Mouse (Mus musculus): Measurements from ENCODE around the gene Reln.

Gene Reln

DNA sequence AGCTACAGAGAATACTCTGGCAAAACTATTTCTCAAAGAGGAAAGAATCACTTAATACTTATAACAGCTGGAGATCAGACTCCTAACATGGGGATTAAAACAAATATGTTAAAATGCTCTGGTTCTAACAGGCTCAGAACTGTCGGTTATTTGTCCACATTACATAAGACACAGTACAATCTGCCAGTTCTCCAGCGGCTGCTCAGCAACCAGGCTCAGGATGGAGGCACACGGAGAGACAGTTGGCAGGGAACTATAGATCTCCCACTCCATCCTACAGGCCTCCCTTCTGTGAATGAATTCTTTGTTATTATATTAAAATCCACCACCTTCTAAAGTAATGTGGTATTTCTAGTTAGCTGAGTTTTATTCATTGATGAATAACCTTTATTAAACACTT, 37.4 kb downstream of the Reln start:
- no peak for DNase-seq

GRCm38 (mm10) chr5:22303709-22304108, 40.8 kb downstream of the Reln start:
- no peak for DNase-seq

DNA sequence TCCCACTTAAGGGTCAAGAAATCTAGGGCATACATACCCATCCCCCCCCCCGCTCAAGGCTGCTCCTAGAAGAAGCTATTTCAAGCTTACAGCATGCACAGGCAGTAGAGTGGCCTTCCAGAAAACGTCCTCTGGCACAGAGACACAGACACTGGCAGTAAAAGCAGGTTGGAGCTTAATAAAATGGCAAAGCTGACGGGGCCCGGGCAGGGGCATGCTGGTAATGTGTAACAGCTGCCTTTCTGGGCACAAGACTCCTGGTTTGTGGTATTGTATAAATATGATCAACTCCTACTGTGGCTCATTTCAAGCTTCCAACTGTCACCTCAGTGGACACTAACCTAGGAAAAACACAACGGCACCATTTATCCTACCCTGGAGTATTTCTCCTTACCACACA, 42.2 kb downstream of the Reln start:
- no peak for DNase-seq

DNA sequence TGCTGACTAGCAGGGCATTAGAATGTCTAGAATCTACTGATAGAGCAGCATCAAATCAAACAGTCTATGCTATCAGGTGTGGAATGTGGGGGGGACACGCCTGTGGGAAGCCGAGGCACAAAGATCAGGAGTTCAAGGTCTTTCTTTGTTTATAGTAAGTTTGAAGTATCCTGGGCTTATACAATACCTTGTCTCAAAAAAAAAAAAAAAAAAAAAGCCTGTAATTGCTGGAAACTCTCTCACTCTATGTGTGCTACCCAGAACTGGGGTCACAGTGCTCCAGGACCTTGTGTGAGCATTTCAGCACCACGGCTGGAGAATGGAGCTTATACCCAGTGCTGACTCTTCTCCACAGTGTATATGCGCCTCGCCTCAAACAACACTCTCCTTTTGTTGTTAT, 43.7 kb downstream of the Reln start:
- no peak for DNase-seq

DNA sequence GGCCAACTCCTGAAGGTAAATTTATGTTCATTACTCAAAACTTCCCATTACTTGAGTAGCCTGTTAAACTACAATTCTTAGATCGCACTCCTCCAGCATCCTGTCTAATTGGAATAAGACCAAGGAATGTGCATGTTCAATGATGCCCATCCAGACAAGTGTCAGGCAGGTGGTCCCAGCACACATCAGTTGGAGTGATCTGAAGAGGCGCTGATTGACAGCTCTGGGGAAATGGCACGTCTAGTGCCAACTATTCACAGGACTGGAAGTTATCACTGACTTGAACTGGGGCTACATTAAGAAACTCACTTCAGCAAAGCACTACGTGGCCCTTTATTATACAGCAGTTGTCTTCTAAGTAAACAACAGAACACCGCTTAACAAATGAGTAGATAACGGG, 44.5 kb downstream of the Reln start:
- no peak for DNase-seq

- DNase-seq, result no peak
Measured at GRCm38 (mm10) chr5:22295161-22295560, 49.3 kb downstream of the Reln start.

DNA sequence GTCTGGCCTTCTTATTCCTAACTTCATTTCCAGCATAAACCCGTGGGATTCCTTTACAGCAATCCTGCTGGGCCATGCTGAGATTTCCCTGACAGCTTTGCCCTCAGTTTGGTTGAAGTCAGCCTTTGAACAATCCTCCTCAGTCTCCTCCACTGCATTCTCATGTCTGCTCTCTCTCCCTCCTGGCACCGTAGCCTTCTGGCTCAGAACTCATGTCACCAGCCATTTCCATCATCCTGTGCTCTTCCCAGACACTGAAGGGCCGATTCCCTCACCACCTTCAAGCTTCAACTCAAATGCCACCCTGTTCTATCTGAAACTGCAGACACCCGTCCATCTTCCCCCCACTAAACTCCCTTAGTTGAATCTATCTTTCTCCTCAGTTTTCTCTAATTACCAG, 53.1 kb downstream of the Reln start:
- DNase-seq, result no peak

DNA sequence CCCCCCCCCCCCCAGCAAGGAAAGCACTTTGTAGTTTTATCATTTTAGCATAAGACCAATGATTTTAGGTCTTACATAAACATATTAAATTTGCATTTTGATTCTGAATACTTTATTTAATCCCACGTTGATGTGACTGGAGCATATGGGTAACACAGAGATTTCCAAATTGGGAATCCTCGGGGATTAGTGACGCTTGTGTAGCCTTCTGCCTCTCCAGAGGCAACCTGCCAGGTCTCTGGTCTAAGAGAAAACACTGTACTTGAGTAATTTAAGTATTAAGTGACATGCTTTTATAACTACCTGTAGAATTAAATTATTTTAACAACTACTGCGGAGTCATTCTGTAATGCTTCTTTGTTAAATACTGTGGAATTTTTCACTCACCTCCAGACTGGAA, 59.1 kb downstream of the Reln start:
- no peak for DNase-seq

- no peak for DNase-seq
Measured at GRCm38 (mm10) chr5:22282141-22282665, 62.3 kb downstream of the Reln start.

DNA sequence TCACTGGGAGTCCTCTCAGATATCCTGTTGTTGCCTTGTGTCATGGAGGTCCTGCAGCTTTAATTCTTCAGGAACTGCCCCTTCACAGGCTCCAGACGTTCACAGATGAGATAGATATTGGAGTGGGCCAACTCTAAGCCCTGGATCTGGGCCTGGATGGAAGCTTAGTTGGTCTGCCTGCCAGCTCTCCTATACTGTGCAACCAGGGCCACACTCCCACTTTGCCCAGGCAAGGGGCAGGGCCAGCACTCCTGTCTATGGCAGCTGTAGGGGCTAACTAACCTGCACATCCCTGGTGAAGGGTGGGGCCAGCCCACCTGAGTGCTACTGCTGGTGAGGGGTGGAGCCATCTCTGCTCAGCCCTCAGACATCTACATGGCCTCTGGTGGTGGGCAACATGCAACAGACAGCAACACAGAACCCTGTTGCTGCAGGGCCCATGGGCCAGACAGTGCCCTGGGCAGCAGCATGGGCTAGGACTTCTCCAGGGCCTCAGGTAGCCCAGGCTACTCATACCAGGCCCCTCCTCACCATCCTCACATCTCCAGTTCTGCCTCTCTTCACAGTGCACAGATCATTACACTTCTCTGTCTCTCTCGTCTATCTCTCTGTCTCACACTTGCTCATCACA, 63.9 kb downstream of the Reln start:
- DNase-seq, result no peak

DNA sequence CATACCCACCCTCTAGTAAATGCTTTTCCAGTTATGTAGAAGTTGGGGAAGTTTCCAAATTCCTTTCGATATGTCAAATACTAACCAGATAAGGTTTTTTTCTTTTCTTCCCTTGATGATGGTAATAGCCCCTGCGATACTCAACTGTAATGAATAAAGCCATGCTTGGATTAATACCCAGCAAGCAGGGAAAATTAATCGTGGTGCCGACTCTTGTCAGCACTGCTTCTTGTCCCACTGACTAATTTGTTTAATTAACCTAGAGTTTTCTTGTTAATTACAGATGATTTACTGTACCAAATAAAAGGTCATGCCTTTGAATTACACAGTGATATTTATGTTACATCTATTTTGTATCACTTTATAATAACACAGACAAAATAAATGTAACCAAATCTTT, 65.3 kb downstream of the Reln start:
- DNase-seq, result no peak

GRCm38 (mm10) chr5:22274134-22274533, 70.4 kb downstream of the Reln start:
- no peak for DNase-seq

GRCm38 (mm10) chr5:22266489-22267301, 77.8 kb downstream of the Reln start:
- no peak for DNase-seq

DNA sequence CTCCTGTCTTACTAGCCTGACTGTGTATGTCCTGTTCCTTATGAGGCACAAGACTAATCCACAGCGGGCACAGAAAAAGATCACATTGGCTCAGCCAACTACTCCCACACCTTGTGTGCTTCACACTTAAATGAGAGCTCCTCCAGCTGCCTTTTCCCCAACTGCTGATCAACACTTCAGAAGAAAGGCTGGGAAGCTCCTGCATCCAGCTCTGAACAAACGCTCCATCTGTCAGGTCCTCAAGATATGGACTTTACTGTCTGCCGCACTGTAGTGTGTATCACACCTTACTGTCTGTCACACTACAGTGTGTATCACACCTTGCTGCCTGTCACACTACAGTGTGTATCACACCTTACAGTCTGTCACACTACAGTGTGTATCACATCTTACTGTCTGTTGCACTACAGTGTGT, 82.1 kb downstream of the Reln start:
- no peak for DNase-seq

GRCm38 (mm10) chr5:22255346-22255745, 89.2 kb downstream of the Reln start:
- no peak for DNase-seq

DNA sequence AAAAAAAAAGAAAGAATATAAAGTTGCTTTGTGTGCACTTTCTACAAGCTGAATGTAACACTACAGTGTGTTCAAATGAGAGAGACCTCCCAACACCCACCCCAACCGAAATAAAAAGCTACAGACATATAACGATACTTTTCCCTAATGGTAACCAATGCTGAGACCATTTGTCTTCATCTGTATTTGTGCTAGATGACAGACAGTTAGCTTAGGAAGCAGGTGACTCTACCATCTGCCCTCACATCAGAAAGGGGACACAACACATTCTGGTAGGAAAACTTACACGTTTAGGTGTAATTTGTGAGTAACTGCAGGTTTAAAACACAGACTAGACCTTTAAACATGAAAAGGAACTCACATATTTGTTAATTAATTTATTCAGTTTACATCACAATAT, 90.6 kb downstream of the Reln start:
- no peak for DNase-seq

DNA sequence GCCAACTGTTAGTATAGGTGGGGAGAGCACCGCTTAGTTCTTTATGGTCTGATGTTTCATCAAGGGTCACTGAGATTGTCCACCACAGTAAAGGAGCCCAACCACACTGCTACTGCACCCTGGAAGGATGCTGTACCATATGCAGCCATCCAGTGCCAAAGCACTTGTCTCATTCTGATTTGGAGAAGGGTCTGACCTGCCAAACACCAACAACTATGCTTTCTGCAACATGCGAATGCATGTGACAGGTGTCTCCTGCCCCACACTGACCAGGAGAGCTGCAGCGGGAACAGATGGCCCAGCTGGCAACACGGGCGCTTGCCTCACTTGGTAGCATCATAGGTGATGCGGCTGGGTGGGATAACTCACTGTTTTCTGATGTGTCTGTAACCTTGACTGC, 91.2 kb downstream of the Reln start:
- no peak for DNase-seq

- no peak for DNase-seq
Measured at GRCm38 (mm10) chr5:22247850-22248249, 96.7 kb downstream of the Reln start.

DNA sequence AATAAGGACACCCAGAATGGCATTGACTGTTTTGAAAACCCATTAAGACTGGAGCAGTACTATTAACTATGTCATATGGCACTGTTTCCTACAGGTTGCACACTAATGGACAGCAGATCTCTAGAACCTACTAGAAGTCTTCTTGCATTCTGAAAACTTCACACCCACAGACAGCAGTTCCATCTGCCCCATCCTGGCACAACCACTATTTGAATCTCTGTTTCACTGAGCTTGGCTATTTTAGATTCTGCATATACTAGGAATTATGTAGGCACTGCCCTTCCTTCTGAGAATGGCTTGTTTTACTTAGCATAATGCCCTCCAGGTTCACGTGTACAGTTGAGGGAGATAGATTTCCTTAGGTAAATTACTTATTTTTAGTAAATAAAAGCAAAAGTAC, 99.4 kb downstream of the Reln start:
- no peak for DNase-seq

DNA sequence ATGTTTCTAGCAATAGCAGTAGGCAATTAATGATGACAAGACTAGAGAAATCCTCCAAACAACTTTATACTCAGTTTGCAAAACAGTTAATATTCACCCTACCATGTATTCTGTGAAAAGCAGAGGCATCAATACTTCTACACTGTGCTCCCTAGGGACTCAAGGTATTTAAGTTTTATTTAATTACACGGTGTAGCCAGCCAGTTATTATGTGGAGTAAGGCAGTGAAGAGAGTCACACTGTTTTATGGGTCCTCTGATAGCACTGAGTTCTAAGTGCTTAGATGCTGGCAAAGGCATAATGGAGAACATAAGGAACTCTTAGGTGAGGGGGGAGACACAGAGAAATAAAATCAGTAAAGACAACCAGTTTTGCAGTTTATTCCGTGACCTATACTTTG, 101.0 kb downstream of the Reln start:
- no peak for DNase-seq

GRCm38 (mm10) chr5:22241560-22241959, 102.9 kb downstream of the Reln start:
- no peak for DNase-seq

DNA sequence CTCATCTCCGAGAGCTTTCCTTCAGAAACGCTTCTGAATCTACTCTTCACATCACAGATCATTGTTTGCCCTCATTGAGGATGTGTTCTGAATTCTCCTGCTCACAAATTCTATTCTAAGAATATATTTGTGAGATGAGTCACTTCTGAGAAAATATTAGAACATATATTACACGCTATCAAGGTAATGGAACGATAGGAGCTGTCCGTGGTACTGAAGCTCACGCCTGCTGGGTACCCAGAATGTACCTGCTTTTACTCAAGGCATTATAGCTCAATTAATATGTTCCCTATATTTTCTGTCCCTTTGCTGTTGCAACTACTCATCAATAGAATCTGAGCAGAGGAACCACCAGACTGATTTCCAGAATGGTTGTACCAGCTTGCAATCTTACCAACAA, 107.7 kb downstream of the Reln start:
- peak; percentile 28 for DNase-seq

DNA sequence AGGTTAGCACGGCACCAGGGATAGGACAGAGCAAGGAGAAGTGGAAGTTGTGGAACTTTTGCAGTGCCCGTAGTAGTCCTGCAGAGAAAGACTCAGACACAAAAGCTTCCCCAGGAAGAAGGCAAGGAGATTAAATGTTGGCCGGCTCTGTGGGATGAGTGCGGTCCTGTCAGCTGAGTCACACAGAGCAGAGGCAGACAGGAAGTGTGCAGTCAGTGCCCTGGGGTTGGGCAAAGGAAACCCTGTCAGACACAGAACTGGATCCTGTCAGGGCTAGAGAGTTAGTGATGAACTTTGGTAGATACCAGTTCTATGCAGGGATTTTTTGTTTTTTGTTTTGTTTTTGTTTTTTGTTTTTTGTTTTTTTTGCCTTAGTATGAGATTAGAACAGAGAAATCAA, 120.0 kb downstream of the Reln start:
- no peak for DNase-seq

DNA sequence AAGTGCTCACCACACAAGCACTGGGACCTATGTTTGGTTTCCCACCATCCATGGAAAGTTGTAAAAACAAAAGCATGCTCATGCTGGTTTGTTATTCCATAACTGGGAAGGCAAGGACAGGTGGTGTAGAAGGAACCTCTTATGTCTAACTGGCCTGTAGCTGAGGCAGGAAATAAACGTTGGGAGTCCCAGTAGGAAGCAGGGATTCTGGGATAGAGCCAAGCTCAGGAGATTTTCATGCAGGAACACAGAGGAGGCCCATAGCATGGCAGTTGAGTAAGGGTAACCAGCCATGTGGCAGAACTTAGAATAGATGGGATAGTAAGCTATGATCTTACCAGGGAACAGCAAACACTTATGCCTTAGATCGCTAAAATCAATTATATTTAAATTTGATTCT, 120.6 kb downstream of the Reln start:
- DNase-seq, result no peak

All from lung, postnatal 14 days (tissue).